Mouse (Mus musculus) thymus, postnatal 25 days (tissue): ENCODE data around the gene Emilin3.

Source experiments
- DNase-seq: peaks from one replicate; pipeline ENCODE4 v3.0.0; 2022

The Emilin3 gene

GRCm38 (mm10) chr2:160872395-160872794 lies 39.7 kb downstream of the Emilin3 start:
- peak; percentile 79 for DNase-seq

GRCm38 (mm10) chr2:160871310-160871709 lies 40.8 kb downstream of the Emilin3 start:
- DNase-seq, result no peak

GRCm38 (mm10) chr2:160869446-160869845 lies 42.7 kb downstream of the Emilin3 start:
- DNase-seq, result no peak

GRCm38 (mm10) chr2:160865266-160865665 lies 46.9 kb downstream of the Emilin3 start:
- DNase-seq, result no peak

GRCm38 (mm10) chr2:160864112-160864511 lies 48.0 kb downstream of the Emilin3 start:
- DNase-seq, result no peak

- no peak for DNase-seq
Measured at GRCm38 (mm10) chr2:160860363-160860762, 51.8 kb downstream of the Emilin3 start.
